Mouse (Mus musculus) frontal cortex, adult 2 months (tissue): ENCODE results near the gene Aldh3a2. TPM values are rescaled to one million over a fixed set of nuclear protein-coding genes. Genes with fewer than 3 reads are reported as not detected.
"Not testable (repeated sequence)": the region's sequence is repeated elsewhere in the genome, so short reads cannot be mapped to it uniquely, and the experiment has no call there.

Experiments
- DNase-seq, 2 experiments: peaks; one replicate each; pipeline ENCODE4 v3.0.0; 2022; ENCODE audit warnings: low spot score in 1 of 2; ENCODE audit errors: extremely low spot score in 1 of 2
- polyA plus RNA-seq: library from polyadenylated mRNA; depleted of rRNA; stranded (reverse); fragments of >200 nt; gene quantifications from 2 replicates; pipeline ENCODE4 v1.2.3, GENCODE M21; 2012

The Aldh3a2 gene
- polyA plus RNA-seq, 1 experiment: 52.6 TPM

- peak in 1 of 2 experiments; percentile 40 for DNase-seq
Measured at GRCm38 (mm10) chr11:61222007-61222406, 45.3 kb downstream of the Aldh3a2 start.

- DNase-seq: peak in 1 of 2 experiments; percentile 49
Measured at GRCm38 (mm10) chr11:61220156-61220881, 46.9 kb downstream of the Aldh3a2 start.

- no peak for DNase-seq
Measured at GRCm38 (mm10) chr11:61215936-61216335, 51.3 kb downstream of the Aldh3a2 start.

GRCm38 (mm10) chr11:61212102-61212501 is 55.2 kb downstream of the Aldh3a2 start:
- no peak for DNase-seq

- no peak for DNase-seq
Measured at GRCm38 (mm10) chr11:61208316-61208715, 58.9 kb downstream of the Aldh3a2 start.

GRCm38 (mm10) chr11:61207487-61208246 is 59.6 kb downstream of the Aldh3a2 start, which contains the start of gene Aldh3a1:
Aldh3a1 (plus strand) TSS chr11:61207537.
- no peak for DNase-seq

GRCm38 (mm10) chr11:61206136-61206535 is 61.1 kb downstream of the Aldh3a2 start:
- no peak for DNase-seq

- peak in 1 of 2 experiments; percentile 59 for DNase-seq
Measured at GRCm38 (mm10) chr11:61205167-61205950, 61.9 kb downstream of the Aldh3a2 start.

- DNase-seq: no peak
Measured at GRCm38 (mm10) chr11:61202810-61203209, 64.5 kb downstream of the Aldh3a2 start.

- DNase-seq: no peak
Measured at GRCm38 (mm10) chr11:61202186-61202585, 65.1 kb downstream of the Aldh3a2 start.

- no peak for DNase-seq
Measured at GRCm38 (mm10) chr11:61199620-61200362, 67.5 kb downstream of the Aldh3a2 start.

- no peak for DNase-seq
Measured at GRCm38 (mm10) chr11:61197935-61198334, 69.3 kb downstream of the Aldh3a2 start.

GRCm38 (mm10) chr11:61196616-61197353 is 70.5 kb downstream of the Aldh3a2 start:
- no peak for DNase-seq

GRCm38 (mm10) chr11:61193392-61193791 is 73.9 kb downstream of the Aldh3a2 start:
- DNase-seq: peak; percentile 34 to 90

GRCm38 (mm10) chr11:61192779-61193178 is 74.5 kb downstream of the Aldh3a2 start:
- DNase-seq: no peak

GRCm38 (mm10) chr11:61192123-61192522 is 75.1 kb downstream of the Aldh3a2 start:
- not testable (repeated sequence) for DNase-seq

- DNase-seq: no peak
Measured at GRCm38 (mm10) chr11:61190776-61191175, 76.5 kb downstream of the Aldh3a2 start.

- DNase-seq: no peak
Measured at GRCm38 (mm10) chr11:61183820-61184219, 83.4 kb downstream of the Aldh3a2 start.

GRCm38 (mm10) chr11:61181624-61182023 is 85.6 kb downstream of the Aldh3a2 start:
- no peak for DNase-seq
